Mouse (Mus musculus) stomach, postnatal 0 days (tissue): ENCODE data around the gene Kcna7.

Experiments
- CTCF ChIP-seq: IDR thresholded peaks from 2 replicates; pipeline ENCODE4 v1.5.1; 2016; ENCODE audit warnings: antibody characterized with exemption, low read depth, mild to moderate bottlenecking, moderate library complexity
- EP300 ChIP-seq: optimal IDR thresholded peaks from 2 replicates; pipeline ENCODE3; 2016; ENCODE audit warnings: antibody characterized with exemption

DNA sequence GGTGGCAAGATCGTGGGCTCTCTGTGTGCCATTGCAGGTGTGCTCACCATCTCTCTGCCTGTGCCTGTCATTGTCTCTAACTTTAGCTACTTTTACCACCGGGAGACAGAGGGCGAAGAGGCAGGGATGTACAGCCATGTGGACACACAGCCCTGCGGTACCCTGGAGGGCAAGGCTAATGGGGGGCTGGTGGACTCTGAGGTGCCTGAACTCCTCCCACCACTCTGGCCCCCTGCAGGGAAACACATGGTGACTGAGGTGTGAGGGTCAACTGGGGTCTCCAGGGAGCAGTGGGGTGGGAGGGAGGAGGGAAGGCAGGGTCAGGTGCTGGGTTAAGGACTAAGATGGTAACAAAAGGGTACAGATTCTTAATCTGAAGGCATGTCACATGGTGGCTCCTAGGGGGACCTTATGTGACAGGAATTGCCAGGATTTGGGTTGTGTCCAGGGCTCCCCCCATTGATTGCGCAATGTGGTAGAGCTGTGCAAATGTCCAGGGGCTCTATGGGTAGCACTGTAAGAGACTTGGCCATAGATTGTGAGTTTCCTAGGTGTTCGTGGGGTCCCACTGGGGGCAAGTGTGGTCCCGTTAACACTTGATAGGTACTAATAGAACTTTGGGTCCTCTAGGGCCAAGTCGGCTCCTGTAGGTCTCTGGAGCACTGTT, 4.2 kb downstream of the Kcna7 start:
- TF ChIP-seq CTCF, result no peak
- TF ChIP-seq EP300, result no peak
